Comparison of ENCODE assay signal across 8 mouse cellular contexts in the genomic region with DNA sequence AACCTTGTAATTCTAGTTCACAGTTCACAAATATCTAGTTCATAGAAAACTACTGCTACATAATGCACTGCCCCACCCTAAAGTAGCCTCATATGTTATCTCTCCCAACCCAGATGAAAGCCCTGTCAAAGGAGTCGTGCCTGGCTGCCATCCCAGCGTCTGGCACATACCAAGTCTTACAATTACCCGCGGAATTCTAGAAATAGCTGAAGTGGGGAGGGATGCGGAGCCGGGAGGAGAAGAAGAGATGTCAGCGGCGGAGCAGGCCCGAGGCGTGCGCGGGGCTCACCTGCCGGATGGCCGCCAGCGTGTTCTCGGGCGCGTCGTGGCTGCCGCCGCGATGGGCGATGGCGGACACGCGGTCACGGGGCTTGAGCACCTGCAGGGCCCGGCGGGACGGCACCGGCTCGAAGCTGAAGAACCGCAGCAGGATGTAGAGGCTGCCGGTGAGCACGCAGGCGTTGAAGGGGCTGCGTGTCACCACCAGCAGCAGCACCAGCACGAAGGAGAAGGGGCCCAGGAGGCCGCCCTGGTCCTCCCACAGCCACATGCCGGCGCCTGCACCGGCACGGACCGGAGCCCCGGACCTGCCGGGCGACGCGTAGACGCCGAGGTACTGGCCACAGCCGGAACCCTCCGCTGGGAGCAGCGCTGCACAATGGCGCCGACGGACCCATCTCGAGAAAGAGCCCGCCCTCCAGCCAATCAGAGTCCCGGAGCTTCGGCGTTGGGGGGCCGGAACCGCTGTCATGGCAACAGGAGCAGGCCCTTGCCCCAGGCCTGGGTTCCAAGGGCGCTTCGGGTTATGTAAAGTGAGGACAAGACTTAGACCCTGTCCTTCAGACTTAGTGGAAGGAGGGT. TPM values are rescaled to one million over a fixed set of nuclear protein-coding genes. Genes with fewer than 3 reads are reported as not detected.
DNase-seq lines count a peak whose midpoint lies in the region; ATAC-seq and TF ChIP-seq lines count a peak whose summit lies in the region.

TSS of gene Gde1 (minus strand) at position 678 of the 861 bp plus-strand sequence.

- H3K4me2 ChIP-seq in hindbrain, postnatal 0 days (ENCODE audit: low read depth, low read length) = peak within 1 kb of the TSS; percentile 66

- peak; percentile 76 for DNase-seq in WW6 (ENCODE audit: low read depth, low spot score)
- DNase-seq in cerebellum, postnatal 4 days (ENCODE audit: low spot score in 2 of 2) = peak; percentile 69 to 86
- peak; percentile 94 for DNase-seq in gastrocnemius, adult 2 months
- DNase-seq in hindbrain, postnatal 0 days (ENCODE audit: low spot score) = peak; percentile 94
- peak; percentile 92 for DNase-seq in left cerebral cortex, adult 2 months (ENCODE audit: extremely low spot score in 1 of 2, low spot score in 2 of 2)
- DNase-seq in right cerebral cortex, adult 2 months (ENCODE audit: low spot score in 2 of 2) = peak; percentile 93 to 94
- peak; percentile 90 for DNase-seq in urinary bladder, postnatal 14 days (ENCODE audit: low spot score)

- H3K27me3 ChIP-seq in hindbrain, postnatal 0 days (ENCODE audit: insufficient read depth, low read length) = no peaks in the 10 kb centered on the region

- intact Hi-C loops in gastrocnemius, adult 2 months (cut with DNase I) = loop anchor here (5.0 kb wide), 1 partner anchor 168 kb away; no protein-coding TSS in a partner anchor
- intact Hi-C loops in left cerebral cortex, adult 2 months (cut with DNase I) = no loop called here

- peaks cover 17% of the 10 kb centered on the region for H3K4me1 ChIP-seq in hindbrain, postnatal 0 days (ENCODE audit: insufficient read depth, low read length)

- peak within 1 kb of the TSS; percentile 82 for H3K9ac ChIP-seq in hindbrain, postnatal 0 days (replicated peaks; ENCODE audit: low read length)

- H3K27ac ChIP-seq in gastrocnemius, adult 2 months = peak within 1 kb of the TSS; percentile 88
- peak within 1 kb of the TSS; percentile 98 for H3K27ac ChIP-seq in hindbrain, postnatal 0 days
- peak within 1 kb of the TSS; percentile 98 for H3K27ac ChIP-seq in left cerebral cortex, adult 2 months

- peak; percentile 96 for ATAC-seq in hindbrain, postnatal 0 days
- peak; percentile 80 for ATAC-seq in megakaryocyte, adult 5-6 weeks (ENCODE audit: poor library complexity, severe bottlenecking)

- H3K36me3 ChIP-seq in hindbrain, postnatal 0 days (ENCODE audit: insufficient read depth, low read length) = no peaks in the 10 kb centered on the region

- H3K9me3 ChIP-seq in hindbrain, postnatal 0 days (ENCODE audit: low read length) = no peaks in the 10 kb centered on the region

- peak within 1 kb of the TSS; percentile 91 for H3K4me3 ChIP-seq in gastrocnemius, adult 2 months
- H3K4me3 ChIP-seq in hindbrain, postnatal 0 days (ENCODE audit: low read length) = peak within 1 kb of the TSS; percentile 90
- H3K4me3 ChIP-seq in left cerebral cortex, adult 2 months = peak within 1 kb of the TSS; percentile 99

- under 1% methylated on average over 65 of the region's 66 CpGs for WGBS in hindbrain, postnatal 0 days

- TF ChIP-seq CTCF in gastrocnemius, adult 2 months (IDR thresholded peaks at IDR 0.05) = no peak
- TF ChIP-seq CTCF in hindbrain, postnatal 0 days (IDR thresholded peaks at IDR 0.05; ENCODE audit: low read depth) = 0 out of 2 replicates have a peak, but pooled peaks have one; percentile 7
- no peak for TF ChIP-seq CTCF in left cerebral cortex, adult 2 months (IDR thresholded peaks at IDR 0.05)

RNA-seq across cellular contexts. Expression of gene Gde1, which starts in this region (rescaled TPM):
- 10 to 100 TPM; 41.3 to 45.0 TPM for total RNA-seq in gastrocnemius, adult 2 months (2021)
- 347 and 382 TPM in 2 replicates for total RNA-seq in hindbrain, postnatal 0 days (2014; rRNA removed)
- 284 and 285 TPM in 2 replicates for polyA plus RNA-seq in hindbrain, postnatal 0 days (2015; fragmentation: Nextera tagmentation; extraction: Ambion mirVana)
- total RNA-seq in left cerebral cortex, adult 2 months (2021) = 100 to 1,000 TPM; 236 to 239 TPM
- 39.3 and 42.4 TPM in 2 replicates for total RNA-seq in megakaryocyte, adult 5-6 weeks (2015)
- total RNA-seq in megakaryocyte, adult 5-6 weeks (2017) = 30.2 and 33.0 TPM in 2 replicates

Comparison
In these comparisons a context has a peak if more than half of its experiments do, and no peak if none do; other contexts are left out.
1. Peak in every context shown above with its lines: DNase-seq, ATAC-seq, H3K4me3 ChIP-seq and H3K27ac ChIP-seq.